Mouse (Mus musculus): ENCODE data around the gene Zfp664. TPM values are rescaled to one million over a fixed set of nuclear protein-coding genes. Genes with fewer than 3 reads are reported as not detected.
A peak's percentile ranks its signal among the peaks of the same experiment; 100 is the strongest.

Zfp664 gene
- polyA plus RNA-seq, 1 experiment from 2014 or later: 59.0 TPM

DNA sequence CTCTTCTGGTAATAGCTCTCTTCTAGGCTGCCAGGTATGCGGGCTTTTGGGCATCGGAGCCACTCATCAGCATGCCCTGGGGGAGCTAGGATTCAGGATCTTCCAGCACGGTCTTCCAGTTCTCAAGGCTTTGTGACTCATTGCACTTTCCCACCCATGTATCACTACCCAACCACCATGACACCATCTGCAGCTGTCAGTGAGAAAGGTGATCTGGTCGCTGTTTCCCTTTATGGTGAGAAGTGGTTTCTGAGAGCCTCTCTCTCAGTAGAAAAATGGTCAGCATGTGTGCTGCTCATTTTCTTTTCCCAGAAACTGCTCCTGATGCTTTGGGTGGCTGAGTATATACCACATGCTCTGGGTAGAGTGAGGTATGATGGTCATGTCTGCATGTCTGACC, 16.8 kb downstream of the Zfp664 start:
- Histone ChIP-seq H3K4me1 (ENCODE audit: control insufficient read depth, insufficient read depth, low read length) (no peaks in the 10 kb centered on the region), H3K9ac (ENCODE audit: low read depth, low read length) (no peak overlapping the region), H3K27me3 (replicated peaks; ENCODE audit: control insufficient read depth, insufficient read depth, low read length) (no peaks in the 10 kb centered on the region), H3K9me3 (ENCODE audit: control insufficient read depth, low read length) (no peaks in the 10 kb centered on the region), H3K4me3 (ENCODE audit: low read depth, low read length) (no peak overlapping the region), H3K36me3 (ENCODE audit: control insufficient read depth, insufficient read depth, low read length) (peaks cover 32% of the 10 kb centered on the region), H3K27ac (replicated peaks; ENCODE audit: low read depth, low read length) (no peak overlapping the region), H3K4me2 (ENCODE audit: low read depth, low read length) (no peak overlapping the region)
- WGBS: 78% methylated on average over 4 of the region's 4 CpGs
- DNase-seq (ENCODE audit: low spot score) (no peak), ATAC-seq (ENCODE audit: low read depth) (no peak)

DNA sequence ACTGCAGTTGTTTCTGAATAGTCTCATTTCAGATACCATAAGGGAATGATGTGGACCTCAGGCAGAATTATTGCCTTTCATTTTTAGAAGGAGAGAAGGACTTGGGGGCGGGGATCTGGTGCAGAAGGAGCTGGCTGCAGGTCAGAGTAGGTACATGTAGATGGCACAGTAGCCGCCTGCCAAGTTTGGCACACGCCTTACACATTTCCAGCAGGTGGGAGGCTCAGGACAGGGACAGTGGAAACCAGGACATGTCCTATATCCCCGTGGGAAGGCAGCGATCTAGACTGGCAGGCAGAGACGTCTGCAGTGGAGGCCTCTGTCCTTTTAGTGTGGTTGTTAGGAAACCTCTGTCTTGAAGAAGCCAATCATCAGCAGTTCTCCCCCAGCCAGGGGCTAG, 17.3 kb downstream of the Zfp664 start:
- WGBS: 89% methylated on average over 6 of the region's 6 CpGs

DNA sequence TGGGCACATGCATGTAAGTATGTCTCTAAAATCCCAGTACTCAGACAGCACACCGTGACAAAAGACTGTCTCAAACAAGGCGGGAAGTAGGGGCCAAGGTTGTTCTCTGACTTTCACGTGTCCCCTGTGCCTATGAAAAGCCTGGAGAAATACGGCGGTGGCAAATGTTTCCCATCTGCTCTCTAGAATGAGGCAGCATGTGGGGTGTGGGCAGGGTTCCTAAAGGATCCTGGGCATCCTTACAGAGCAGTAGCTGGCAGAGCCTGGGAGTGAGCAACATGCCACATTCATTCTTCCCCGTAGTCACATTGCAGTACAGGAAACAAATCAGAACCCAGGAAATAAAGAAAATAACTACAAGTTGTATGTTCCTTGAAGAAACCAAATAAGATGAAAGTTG, 21.4 kb downstream of the Zfp664 start:
- Histone ChIP-seq H3K9ac (ENCODE audit: low read depth, low read length) (no peak overlapping the region), H3K36me3 (ENCODE audit: control insufficient read depth, insufficient read depth, low read length) (peaks cover 61% of the 10 kb centered on the region), H3K4me3 (ENCODE audit: low read depth, low read length) (no peak overlapping the region), H3K4me2 (ENCODE audit: low read depth, low read length) (no peak overlapping the region), H3K27ac (replicated peaks; ENCODE audit: low read depth, low read length) (no peak overlapping the region), H3K27me3 (replicated peaks; ENCODE audit: control insufficient read depth, insufficient read depth, low read length) (no peaks in the 10 kb centered on the region), H3K9me3 (ENCODE audit: control insufficient read depth, low read length) (no peaks in the 10 kb centered on the region), H3K4me1 (ENCODE audit: control insufficient read depth, insufficient read depth, low read length) (no peaks in the 10 kb centered on the region)
- no peak for DNase-seq (ENCODE audit: low spot score)
- ATAC-seq (ENCODE audit: low read depth): no peak
- 81% methylated on average over 6 of the region's 6 CpGs for WGBS

More for the DNA sequence above, 17.3 kb downstream of the Zfp664 start:
- H3K27ac ChIP-seq (replicated peaks; ENCODE audit: low read depth, low read length): no peak overlapping the region
- no peak overlapping the region for H3K4me2 ChIP-seq (ENCODE audit: low read depth, low read length)
- no peaks in the 10 kb centered on the region for H3K4me1 ChIP-seq (ENCODE audit: control insufficient read depth, insufficient read depth, low read length)
- H3K9ac ChIP-seq (ENCODE audit: low read depth, low read length): no peak overlapping the region
- no peaks in the 10 kb centered on the region for H3K27me3 ChIP-seq (replicated peaks; ENCODE audit: control insufficient read depth, insufficient read depth, low read length)
- no peaks in the 10 kb centered on the region for H3K9me3 ChIP-seq (ENCODE audit: control insufficient read depth, low read length)
- no peak overlapping the region for H3K4me3 ChIP-seq (ENCODE audit: low read depth, low read length)
- DNase-seq (ENCODE audit: low spot score) (no peak), ATAC-seq (ENCODE audit: low read depth) (no peak)
- H3K36me3 ChIP-seq (ENCODE audit: control insufficient read depth, insufficient read depth, low read length): peaks cover 37% of the 10 kb centered on the region

DNA sequence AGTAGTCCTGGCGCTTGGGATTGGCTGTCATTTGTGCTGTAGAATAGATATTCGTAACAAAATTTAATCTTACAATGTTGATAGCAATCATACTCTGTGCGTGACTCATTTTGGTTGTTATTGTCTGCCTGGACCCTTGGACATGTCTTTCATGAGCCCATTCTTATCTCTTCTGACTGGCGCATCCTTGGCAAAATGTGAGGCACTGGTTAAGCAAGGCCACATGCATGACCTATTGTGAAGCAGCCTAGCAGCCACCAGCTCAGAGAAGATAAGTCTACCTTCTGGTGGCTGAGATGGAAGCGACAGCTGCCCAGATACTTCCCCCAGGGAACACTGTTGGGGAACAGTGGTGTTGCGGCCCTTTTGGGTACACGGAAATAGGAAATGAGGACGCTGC, 26.2 kb downstream of the Zfp664 start:
- H3K4me2 ChIP-seq (ENCODE audit: low read depth, low read length): no peak overlapping the region
- WGBS: 94% methylated on average over 8 of the region's 8 CpGs
- H3K4me3 ChIP-seq (ENCODE audit: low read depth, low read length): no peak overlapping the region
- H3K9me3 ChIP-seq (ENCODE audit: control insufficient read depth, low read length): no peaks in the 10 kb centered on the region
- no peak overlapping the region for H3K9ac ChIP-seq (ENCODE audit: low read depth, low read length)
- no peaks in the 10 kb centered on the region for H3K27me3 ChIP-seq (replicated peaks; ENCODE audit: control insufficient read depth, insufficient read depth, low read length)
- DNase-seq (ENCODE audit: low spot score): no peak
- H3K27ac ChIP-seq (replicated peaks; ENCODE audit: low read depth, low read length): no peak overlapping the region
- 0 out of 2 replicates have a peak, but pooled peaks cover 3% of the 10 kb centered on the region for H3K4me1 ChIP-seq (ENCODE audit: control insufficient read depth, insufficient read depth, low read length)
- no peak for ATAC-seq (ENCODE audit: low read depth)
- H3K36me3 ChIP-seq (ENCODE audit: control insufficient read depth, insufficient read depth, low read length): peaks cover 54% of the 10 kb centered on the region

DNA sequence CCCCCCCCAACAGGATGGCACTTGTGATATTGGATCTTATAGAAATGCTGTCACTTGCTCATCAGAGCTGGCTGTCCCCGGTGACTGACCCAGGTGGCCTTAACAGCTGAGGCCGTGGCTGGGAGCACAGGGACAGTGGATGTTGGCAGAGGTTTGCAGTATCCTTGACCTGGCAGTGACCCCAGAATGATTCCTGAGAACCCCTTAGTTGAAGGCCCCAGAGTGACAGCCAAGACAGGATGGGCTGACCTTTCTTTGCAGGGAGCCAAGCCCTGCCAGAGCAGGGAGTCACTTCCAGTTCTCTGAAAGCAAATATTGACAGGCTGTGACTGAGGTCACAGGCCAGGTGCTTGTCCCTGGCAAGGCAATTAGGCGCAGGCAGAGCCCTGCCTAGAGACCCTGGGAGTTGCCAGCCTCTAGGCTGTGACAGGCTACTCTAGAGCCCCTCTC, 29.5 kb downstream of the Zfp664 start:
- no peak overlapping the region for H3K4me3 ChIP-seq (ENCODE audit: low read depth, low read length)
- 0 out of 2 replicates have a peak, but pooled peaks cover 3% of the 10 kb centered on the region for H3K4me1 ChIP-seq (ENCODE audit: control insufficient read depth, insufficient read depth, low read length)
- no peaks in the 10 kb centered on the region for H3K27me3 ChIP-seq (replicated peaks; ENCODE audit: control insufficient read depth, insufficient read depth, low read length)
- no peak overlapping the region for H3K9ac ChIP-seq (ENCODE audit: low read depth, low read length)
- no peak for ATAC-seq (ENCODE audit: low read depth)
- no peak overlapping the region for H3K4me2 ChIP-seq (ENCODE audit: low read depth, low read length)
- 62% methylated on average over 3 of the region's 3 CpGs for WGBS
- peaks cover 22% of the 10 kb centered on the region; the same call in 1 of the 2 replicates for H3K36me3 ChIP-seq (ENCODE audit: control insufficient read depth, insufficient read depth, low read length)
- no peak for DNase-seq (ENCODE audit: low spot score)
- no peak overlapping the region for H3K27ac ChIP-seq (replicated peaks; ENCODE audit: low read depth, low read length)
- H3K9me3 ChIP-seq (ENCODE audit: control insufficient read depth, low read length): no peaks in the 10 kb centered on the region

DNA sequence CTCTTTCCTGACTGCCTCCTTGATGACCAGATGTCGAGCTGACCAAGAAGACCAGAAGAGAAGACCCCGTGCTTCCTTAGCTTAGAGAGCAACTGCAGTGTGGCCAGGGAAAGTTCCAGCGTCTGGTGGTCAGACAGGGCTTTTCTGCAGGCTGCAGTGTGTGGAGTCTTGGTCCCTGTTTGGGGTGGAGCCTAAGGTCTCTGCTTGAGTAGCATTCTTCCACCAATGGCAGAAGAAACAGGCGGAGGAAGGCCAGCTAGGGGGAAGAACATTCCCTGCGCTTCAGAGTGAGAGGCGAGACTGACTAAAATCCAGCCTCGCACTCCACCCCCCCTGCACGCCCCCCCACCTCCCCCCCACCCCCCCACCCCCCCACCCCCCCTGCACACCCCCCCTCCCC, 33.6 kb downstream of the Zfp664 start:
- no peaks in the 10 kb centered on the region for H3K9me3 ChIP-seq (ENCODE audit: control insufficient read depth, low read length)
- 47% methylated on average over 5 of the region's 8 CpGs for WGBS
- H3K4me3 ChIP-seq (ENCODE audit: low read depth, low read length): no peak overlapping the region
- H3K27me3 ChIP-seq (replicated peaks; ENCODE audit: control insufficient read depth, insufficient read depth, low read length): no peaks in the 10 kb centered on the region
- H3K27ac ChIP-seq (replicated peaks; ENCODE audit: low read depth, low read length): no peak overlapping the region
- H3K4me1 ChIP-seq (ENCODE audit: control insufficient read depth, insufficient read depth, low read length): peaks cover 13% of the 10 kb centered on the region
- peak; percentile 42 for DNase-seq (ENCODE audit: low spot score)
- ATAC-seq (ENCODE audit: low read depth): no peak
- H3K9ac ChIP-seq (ENCODE audit: low read depth, low read length): no peak overlapping the region
- no peak overlapping the region for H3K4me2 ChIP-seq (ENCODE audit: low read depth, low read length)
- no peaks in the 10 kb centered on the region for H3K36me3 ChIP-seq (ENCODE audit: control insufficient read depth, insufficient read depth, low read length)

DNA sequence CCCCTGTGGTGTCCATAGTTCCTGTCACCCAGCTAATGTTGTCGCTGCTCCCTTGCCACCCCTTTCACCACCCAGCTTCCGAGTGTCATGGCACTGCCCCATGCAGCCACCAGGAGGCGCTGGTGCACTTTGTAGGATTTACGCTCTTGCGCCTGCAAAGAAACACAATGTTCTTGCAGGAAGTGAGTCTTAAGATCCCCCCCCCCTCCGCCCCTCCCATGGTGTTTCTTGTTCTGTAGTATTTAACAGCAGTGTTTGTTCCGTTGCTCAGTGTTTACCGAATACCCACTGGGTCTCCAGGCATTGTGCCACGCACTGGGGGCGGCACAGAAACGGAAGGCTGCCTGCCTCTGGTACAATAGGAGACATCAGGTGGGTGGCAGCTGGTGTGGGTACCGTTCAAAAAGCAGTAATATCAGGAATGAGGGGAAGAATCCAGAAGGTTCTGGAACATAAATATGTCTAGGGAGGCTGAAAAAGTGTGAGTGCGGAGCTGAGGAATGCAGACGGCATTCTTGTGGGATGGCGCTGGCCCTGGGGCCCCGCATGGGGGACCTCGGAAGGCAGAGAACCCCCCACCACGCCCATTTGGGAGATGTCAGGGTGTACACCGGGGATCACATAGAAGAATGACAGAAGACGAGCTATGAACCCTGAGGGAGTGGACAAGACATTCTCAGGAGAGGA, 37.6 kb downstream of the Zfp664 start:
- peak; percentile 31 for ATAC-seq (ENCODE audit: low read depth)
- peak overlapping the region; percentile 23 for H3K4me3 ChIP-seq (ENCODE audit: low read depth, low read length)
- 21% methylated on average over 20 of the region's 20 CpGs for WGBS
- no peaks in the 10 kb centered on the region for H3K9me3 ChIP-seq (ENCODE audit: control insufficient read depth, low read length)
- no peaks in the 10 kb centered on the region for H3K27me3 ChIP-seq (replicated peaks; ENCODE audit: control insufficient read depth, insufficient read depth, low read length)
- H3K9ac ChIP-seq (ENCODE audit: low read depth, low read length): peak overlapping the region; percentile 50
- H3K4me2 ChIP-seq (ENCODE audit: low read depth, low read length): peak overlapping the region; percentile 56
- DNase-seq (ENCODE audit: low spot score): peak; percentile 88
- peaks cover 14% of the 10 kb centered on the region for H3K4me1 ChIP-seq (ENCODE audit: control insufficient read depth, insufficient read depth, low read length)
- H3K36me3 ChIP-seq (ENCODE audit: control insufficient read depth, insufficient read depth, low read length): no peaks in the 10 kb centered on the region
- peak overlapping the region; percentile 54 for H3K27ac ChIP-seq (replicated peaks; ENCODE audit: low read depth, low read length)

DNA sequence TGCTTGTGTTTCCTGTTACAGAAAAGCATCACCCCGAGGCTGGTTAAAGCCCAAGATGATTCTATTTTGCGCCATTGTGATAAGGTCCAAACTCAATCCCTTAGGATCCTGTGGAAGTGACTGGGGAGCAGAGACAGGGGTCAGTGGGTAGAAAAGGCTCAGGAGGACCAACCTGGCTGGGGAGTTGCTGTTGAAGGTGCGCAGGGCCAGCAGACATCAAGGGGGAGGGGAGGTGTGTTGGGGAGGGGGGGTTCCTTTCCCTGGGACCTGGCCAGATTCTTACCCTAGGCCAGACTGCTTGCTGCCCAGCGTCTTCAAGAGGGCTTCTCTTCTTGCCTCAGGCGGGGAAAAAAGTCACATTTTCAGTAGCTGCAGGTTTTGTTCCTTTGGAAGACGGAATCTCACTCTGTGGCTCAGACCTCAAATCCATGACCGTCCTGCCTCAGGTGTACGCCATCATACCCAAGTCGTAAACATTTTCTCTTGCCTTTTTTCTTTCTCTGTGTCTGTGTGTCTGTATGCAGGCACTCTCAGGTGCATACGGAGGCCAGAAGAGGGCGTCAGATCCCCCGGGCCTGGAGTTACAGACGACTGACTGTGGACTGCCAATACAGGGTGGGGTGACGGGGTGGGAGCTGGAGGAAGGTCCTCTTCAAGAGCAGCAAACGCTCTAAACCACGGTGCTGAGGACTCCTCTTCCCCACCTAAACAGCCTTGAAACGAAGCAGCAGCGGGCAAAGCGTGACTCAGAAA, 38.4 kb downstream of the Zfp664 start:
- Histone ChIP-seq H3K4me1 (ENCODE audit: control insufficient read depth, insufficient read depth, low read length) (peaks cover 14% of the 10 kb centered on the region), H3K27me3 (replicated peaks; ENCODE audit: control insufficient read depth, insufficient read depth, low read length) (no peaks in the 10 kb centered on the region; the same call in 1 of the 2 replicates), H3K9ac (ENCODE audit: low read depth, low read length) (0 out of 2 replicates have a peak overlapping the region, but pooled peaks have one; percentile 50), H3K9me3 (ENCODE audit: control insufficient read depth, low read length) (no peaks in the 10 kb centered on the region), H3K27ac (replicated peaks; ENCODE audit: low read depth, low read length) (peak overlapping the region; percentile 39; the same call in 1 of the 2 replicates), H3K36me3 (ENCODE audit: control insufficient read depth, insufficient read depth, low read length) (no peaks in the 10 kb centered on the region), H3K4me3 (ENCODE audit: low read depth, low read length) (no peak overlapping the region), H3K4me2 (ENCODE audit: low read depth, low read length) (no peak overlapping the region; the same call in 1 of the 2 replicates)
- DNase-seq (ENCODE audit: low spot score) (no peak), ATAC-seq (ENCODE audit: low read depth) (no peak)
- 68% methylated on average over 19 of the region's 19 CpGs for WGBS

Data from embryonic facial prominence, embryonic 14.5 days (tissue).